Mouse (Mus musculus): ENCODE data around the gene Acsl1.

Gene Acsl1

DNA sequence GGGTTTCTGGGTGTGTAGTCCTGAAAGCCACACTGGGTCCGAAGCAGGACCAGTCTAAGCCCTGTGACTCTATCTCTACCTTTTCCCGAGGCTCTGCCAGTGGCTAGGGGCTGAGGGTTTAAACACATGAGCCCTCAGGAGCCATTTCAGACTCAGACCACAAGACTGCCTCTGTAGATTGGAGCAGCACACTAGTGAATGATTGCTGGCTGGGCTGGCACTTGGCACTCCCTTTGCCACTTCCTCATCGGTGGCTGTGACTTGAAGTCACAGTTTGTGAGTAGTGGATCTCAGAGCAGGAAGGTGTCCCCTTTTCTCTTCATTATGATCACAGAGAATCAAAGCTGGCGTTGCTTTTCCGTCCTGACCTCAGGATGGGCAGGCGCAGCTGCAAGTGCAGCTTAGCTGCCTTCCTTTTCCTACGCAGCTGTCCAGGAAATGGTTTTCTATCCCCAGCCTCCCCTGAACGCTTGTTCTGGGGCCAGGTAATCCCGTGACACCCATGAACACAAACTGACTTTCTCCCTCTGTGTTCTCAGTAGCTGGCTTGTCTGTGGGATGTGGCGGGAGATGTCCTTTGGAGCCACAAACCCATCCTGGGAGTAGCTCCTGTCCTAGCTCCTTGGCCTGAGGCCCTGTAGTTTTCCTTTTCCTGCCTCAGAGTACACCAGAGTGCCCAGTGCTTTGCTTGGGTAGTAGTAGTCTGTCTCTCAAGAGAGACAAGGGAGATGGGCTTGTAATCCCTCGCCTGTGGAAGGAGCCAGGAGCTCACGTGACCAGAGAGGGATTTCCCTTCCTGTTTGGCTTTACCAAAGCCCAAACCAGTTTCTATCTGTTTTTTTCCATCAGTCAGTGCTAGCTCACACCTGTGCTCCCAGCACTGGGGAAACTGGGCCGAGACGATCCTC is 37.9 kb downstream of the Acsl1 start:
- peak; percentile 40 for DNase-seq

DNA sequence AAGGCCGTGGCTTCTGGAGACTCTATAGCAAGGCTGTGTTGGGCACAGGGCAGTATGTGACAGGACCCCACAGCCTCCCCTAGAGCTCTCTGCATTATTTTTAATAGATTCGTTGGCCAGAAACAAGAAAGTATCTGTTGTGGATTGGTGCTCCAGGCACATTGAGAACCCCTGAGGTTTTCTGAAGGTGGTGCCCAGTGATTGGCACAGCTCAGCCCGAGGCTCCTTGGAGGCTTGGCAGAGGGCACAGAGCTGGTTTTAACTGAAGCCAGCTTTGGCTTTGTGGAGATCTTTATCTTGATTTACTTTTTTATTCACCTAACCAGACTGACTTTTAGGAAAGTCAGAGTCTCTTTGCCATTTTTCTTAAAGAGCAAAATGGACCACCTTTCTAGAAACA is 38.6 kb downstream of the Acsl1 start:
- no peak for DNase-seq

DNA sequence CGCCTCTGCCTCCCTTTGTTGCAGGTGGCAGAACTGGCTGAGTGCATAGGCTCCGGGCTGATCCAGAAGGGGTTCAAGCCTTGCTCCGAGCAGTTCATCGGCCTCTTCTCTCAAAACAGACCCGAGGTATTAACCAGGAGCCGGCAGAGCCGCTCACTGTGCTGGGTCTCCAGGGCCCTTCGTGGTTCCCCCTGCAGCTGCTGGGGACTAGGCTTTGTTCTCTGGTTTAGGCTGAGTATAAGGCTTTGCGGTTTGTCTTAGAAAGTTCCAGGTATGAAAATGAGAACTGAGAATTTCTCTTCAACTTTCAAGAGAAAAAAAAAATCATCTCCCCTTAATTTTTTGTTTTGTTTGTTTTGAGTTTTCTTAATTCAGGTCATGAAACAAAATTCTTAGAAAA is 40.5 kb downstream of the Acsl1 start:
- DNase-seq: peak; percentile 37

- DNase-seq: peak; percentile 45
Measured at GRCm38 (mm10) chr8:46512538-46512937, 41.7 kb downstream of the Acsl1 start.

DNA sequence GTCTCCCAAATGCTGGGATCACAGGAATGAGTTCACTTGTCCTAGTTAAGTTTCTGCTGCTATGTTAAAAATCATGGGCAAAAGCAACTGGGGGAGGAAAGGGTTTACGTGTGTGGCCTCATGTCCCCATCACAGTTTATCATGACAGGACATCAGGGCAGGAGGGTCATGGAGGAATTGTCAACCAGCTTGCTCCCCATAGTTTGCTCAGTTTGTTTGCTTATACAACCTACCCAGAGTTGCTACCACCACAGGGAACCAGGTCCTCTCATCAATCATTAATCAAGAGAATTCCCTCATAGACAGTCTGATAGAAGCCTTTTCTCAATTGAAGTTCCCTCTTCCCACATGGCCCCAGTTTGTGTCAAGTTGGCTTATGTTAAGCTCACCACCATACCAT is 43.2 kb downstream of the Acsl1 start:
- DNase-seq: no peak

DNA sequence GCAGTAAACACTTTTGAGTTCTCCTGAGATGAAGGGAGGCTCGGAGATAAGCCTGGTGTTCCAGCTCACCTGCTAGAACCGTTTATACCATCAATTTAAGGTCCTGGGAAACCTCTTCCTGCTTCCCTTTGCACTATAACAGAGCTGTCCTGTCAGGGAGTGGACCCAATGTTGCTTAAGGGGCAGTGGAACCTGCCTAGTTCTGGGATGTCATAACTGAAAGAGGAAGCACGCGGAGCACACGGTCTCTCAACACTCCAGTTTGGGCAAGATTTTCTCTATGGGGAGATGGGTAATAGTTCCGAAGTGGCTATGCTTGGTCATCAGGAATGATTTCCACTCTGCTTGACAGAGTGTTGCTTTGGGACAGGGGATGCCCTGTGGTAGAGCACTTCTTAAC is 49.8 kb downstream of the Acsl1 start:
- no peak for DNase-seq

- no peak for DNase-seq
Measured at GRCm38 (mm10) chr8:46526098-46526497, 55.3 kb downstream of the Acsl1 start.

GRCm38 (mm10) chr8:46526821-46527220 is 56.0 kb downstream of the Acsl1 start:
- no peak for DNase-seq

DNA sequence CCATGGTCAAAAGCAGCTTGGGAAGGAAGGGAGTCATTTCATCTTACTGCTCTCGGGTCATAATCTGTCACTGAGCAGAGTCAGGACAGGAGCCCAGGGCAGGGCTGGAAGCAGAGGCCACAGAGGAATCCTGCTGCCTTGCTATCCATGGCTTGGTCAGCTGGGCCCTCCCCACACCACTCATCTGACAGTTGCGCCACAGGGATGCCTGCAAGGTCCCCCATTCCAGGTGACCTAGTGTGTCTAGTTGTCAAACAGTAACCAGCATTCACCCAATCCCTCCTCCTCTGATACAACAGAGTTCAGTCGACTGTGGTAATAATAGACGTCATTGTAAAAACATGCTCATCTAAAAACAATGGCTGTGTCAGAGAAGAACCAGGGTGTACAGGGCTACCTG is 58.7 kb downstream of the Acsl1 start:
- no peak for DNase-seq

GRCm38 (mm10) chr8:46530541-46530940 is 59.7 kb downstream of the Acsl1 start:
- no peak for DNase-seq

GRCm38 (mm10) chr8:46533926-46534325 is 63.1 kb downstream of the Acsl1 start:
- DNase-seq: no peak

DNA sequence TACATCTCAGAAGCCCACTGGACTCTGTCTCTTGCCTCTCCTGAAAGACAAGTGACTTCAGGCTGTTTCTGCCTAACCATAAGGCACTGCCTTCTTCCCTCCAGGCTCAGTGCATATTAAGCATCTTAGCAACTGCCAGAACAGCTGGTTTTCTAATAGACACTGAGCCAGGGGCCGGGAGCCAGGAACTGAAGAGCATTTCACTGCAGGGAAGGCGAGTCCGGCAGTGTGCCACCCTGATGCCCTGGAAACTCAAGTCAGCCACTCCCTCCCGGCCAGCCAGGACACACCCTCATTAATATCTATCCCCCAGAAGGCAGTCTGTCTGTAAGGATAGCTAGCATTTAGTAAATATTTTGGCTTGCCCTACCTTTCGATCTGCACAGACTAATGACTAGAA is 68.9 kb downstream of the Acsl1 start:
- DNase-seq: no peak

DNA sequence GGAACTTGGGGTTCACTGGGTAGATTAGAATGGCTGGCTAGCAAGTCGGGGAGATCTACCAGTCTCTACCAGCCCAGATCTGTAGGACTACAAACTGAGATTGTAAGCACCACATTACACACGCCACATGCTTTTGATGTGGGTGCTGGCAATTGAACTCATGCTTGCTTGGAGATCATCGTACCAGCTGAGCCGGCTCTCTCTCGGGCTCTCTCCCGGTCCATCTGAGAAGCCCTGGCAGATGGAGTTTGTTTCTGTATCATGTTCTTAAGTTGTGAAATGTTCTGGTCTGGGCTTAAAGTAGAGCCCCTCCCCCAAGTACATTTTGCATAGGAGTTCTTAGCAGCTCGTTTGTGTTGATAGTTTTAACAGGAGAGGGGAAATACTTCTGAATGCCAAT is 72.4 kb downstream of the Acsl1 start:
- peak; percentile 37 for DNase-seq

DNA sequence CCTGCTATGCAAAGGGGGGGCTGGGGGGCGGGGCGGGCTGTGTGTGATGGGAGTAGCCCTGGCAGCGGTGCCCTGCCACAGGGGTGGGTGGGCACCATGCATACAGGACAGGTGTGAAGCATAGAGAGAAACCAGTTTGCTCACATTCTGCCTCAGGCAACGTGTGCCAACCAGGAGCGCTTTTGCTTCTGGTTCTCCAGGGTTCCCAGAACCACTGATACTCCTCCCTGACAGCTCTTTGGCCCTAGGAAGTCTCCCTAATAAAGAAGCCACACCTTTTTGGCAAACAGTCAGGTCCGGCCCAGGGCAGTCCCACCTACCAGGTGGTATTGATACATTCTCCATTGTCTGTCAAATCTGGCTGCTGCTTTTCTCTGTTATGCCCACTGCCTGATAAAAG is 72.8 kb downstream of the Acsl1 start:
- DNase-seq: no peak

DNA sequence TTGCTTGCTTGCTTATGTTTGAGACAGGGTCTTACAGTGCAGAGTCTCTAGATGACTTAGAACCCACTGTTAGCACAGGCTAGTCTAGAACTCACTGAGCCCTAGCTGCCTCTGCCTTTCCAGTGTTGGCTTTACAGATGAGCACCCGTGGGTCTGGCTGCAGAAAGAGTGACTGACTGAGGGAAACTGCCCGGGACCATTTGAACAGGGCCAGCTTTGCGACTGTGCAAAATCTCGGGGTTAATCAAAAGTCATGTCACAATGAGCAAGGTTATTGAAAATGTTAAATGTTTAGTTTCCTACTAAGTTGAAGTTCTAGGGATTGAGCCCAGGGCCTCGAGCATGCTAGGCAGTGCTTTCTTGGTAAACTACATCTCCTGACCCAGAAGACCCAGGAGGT is 75.0 kb downstream of the Acsl1 start:
- DNase-seq: no peak

GRCm38 (mm10) chr8:46546431-46547176 is 75.8 kb downstream of the Acsl1 start:
- no peak for DNase-seq

DNA sequence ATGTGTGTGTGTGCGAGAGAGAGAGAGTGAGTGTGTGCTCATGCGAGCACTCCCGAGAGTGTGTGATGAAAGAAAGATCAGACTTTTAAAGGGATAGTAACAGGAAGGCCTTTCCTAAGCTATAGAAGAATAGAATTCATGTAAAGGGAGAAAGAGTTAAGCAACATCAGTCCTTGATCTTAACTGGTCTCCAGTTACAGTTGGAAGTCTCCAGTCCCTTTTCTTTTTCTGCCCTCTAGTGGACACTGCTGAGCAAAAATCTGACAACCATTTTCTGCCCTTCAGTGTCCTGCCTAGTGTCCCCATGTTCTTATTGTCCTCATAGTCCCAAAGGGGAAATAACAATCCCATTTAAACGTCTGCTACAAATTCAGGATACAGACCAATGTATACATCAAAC is 76.4 kb downstream of the Acsl1 start:
- DNase-seq: peak; percentile 35

DNA sequence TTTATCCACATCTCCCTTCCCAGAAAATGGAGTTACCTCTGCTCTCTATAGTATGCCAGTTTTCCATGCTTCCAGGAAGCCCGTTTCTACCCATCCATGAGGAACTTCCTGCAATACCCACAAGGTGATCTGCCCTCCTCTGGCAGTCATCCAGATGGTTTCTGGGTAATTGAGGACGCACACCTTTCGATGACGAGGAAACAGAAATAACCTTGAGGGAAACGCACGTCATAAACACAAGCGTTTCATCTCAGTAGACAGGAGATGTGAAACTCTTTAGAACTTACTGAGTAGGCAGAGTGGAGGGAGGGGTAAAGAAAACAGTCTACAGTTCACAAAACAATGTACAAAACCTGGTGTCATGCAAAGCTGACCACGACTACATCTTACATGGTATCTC is 79.2 kb downstream of the Acsl1 start:
- no peak for DNase-seq

GRCm38 (mm10) chr8:46551029-46551428 is 80.2 kb downstream of the Acsl1 start:
- DNase-seq: no peak

- peak; percentile 99 for DNase-seq
Measured at GRCm38 (mm10) chr8:46551615-46552440, 81.0 kb downstream of the Acsl1 start, which contains the start of gene Cenpu. Gene Cenpu (plus strand): TSS chr8:46552028.

- DNase-seq: no peak
Measured at GRCm38 (mm10) chr8:46552441-46552765, 81.6 kb downstream of the Acsl1 start.

DNA sequence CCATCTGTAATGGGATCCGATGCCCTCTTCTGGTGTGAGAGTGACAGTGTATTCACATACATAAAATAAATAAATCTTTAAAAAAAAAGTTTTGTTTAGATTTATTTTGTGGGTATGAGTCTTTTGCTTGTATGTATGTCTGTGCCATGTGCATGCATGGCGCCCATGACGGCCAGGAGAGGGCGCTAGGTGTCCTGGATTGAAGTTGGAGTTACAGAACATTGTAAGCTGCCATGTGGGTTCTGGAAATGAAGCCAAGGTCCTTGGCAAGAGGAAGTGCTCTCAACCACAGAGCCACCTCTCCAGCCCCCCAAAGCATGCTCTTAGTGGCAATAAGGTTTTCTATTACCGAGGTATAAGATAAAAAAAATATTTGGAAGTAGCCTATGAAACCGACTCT is 88.6 kb downstream of the Acsl1 start:
- peak; percentile 35 for DNase-seq

GRCm38 (mm10) chr8:46562333-46562732 is 91.5 kb downstream of the Acsl1 start:
- no peak for DNase-seq
